Mouse (Mus musculus): ENCODE data around the gene Fam181a.

Fam181a gene

DNA sequence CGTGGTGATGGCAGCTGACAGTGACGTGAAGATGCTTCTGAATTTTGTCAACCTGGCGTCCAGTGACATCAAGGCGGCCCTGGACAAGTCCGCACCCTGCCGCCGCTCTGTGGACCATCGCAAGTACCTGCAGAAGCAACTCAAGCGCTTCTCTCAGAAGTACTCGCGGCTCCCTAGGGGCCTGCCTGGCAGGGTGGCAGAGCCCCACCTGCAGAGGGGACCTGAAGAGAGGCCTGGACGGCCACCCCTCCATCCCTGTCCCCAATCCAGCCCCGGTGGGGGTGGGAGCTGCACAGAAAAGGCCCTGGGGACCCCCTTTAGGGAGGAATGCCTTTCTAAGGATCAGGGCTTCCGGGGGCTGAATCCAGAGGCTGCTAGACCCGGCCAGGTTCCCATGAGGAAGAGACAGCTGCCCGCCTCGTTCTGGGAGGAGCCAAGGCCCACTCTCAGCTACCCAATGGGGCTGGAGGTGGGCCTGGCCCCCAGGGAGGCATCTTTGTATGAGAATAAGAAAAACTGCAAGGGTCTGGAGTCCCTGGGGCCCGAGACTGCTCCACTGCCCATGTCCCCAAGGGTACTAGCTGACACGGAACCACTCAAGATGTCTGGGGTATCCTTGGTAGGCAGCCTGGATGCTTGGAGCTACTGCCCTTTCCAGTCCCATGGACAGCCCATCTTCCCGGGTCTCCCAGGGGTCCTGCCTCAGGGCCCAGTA lies 5.2 kb downstream of the Fam181a start:
- no peak for DNase-seq

DNA sequence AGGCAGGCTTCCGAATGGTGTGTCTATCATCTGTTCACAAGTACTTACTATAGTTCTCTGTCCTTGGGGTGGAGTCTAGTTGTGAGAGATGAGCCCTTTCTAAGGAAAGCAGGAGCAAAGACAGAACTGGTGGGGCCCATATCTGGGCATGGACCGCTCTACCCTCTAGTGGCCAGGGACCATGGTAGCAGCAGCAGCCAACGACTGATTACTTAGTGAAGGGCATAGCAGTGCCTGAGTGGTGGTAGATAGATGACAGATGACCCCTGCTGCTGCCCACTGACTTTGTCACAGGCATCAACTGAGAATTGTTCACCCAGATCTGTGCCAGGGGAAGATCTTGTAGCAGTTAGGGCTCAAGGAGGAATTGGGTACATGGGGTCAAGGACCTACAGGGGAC lies 12.0 kb downstream of the Fam181a start:
- DNase-seq: peak in 1 of 2 experiments; percentile 34

DNA sequence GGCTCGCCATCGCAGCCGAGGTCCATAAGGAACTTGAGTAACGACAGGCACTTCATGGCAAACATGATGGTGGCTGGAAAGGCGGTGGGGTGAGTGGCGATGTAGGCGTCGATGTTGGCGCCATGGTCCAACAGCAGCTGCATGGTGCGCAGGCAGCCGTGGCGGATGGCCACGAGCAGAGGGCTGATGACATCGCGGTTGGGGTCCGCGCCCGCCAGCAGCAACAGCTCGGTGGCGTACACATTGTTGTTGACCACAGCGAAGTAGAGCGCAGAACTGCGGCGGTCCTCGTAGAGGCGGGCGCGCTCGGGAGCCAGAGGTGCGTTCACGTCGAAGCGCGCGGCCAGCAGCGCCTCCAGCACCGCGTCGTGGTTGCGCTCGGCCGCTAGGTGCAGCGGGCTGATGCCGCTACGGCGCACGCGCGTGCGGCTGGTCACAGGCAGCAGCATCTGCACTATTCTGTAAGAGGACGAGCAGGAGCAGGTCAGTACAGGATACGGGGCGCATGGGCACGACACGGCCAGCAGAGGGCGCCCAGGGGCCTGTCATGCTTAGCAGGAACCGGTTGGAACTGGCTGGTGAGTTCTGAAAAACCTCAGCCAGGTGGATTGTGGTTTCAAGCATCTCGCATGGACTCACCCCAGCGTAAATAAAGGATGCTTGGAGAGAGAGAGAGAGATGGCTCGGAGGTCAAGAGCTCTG lies 14.5 kb downstream of the Fam181a start:
- DNase-seq: peak; percentile 92

GRCm38 (mm10) chr12:103326569-103326968 lies 15.8 kb downstream of the Fam181a start:
- DNase-seq: no peak

GRCm38 (mm10) chr12:103327107-103327506 lies 16.3 kb downstream of the Fam181a start:
- DNase-seq: peak in 1 of 2 experiments; percentile 40

DNA sequence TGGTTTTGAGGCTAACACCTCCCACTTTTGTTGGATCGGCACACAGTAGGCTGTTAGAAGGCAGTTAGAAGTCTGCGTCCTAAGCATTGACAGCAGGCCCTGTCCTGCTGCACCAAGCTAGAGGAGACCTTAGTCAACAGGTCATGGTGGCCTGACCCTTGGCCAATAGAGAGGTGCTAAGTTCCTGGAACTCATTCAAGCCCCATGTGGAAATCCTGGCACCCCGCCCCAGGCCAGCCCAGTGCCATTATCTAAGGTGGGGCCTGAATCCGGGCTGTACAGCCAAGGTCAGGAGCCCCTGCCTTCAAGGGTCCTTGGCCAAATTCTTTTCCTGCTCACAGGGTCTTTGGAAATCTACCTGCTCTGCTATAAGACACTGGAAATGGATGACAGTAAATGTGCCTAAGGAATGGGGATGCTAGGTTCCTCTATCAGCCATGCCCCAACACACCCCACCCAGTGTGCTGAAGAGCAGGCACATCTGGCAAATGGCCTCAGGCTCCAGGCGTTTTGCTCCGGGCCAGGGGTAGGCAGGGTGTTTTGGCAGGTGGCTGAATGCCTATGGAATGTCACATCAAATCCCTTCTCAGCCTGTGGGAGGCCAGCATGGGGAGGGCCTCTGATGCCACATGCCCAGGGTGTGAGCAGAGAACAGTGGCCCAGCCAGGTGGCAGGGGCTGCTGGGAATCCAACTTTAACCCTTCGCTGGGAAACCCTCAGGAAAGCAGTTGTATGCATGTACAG lies 17.8 kb downstream of the Fam181a start:
- DNase-seq: peak; percentile 67 to 78

DNA sequence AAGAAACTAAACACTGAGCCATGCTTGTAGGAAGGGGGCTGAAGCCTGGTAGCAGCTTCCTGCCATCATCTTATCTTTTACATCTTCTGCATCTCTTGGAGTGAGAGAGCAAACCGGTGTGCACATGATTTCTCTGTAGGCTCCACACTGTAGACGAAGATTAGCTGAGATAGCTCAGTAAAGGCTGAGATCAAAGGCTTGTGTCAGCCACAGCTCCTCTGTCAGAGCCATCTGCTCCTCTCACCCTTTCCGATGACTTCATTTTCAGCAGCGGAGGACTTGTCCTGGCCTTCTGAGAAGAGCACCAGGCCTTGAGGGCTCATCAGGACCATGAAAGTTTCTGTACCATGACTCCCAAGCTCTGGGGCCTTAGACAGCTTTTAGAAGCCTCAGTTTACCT lies 20.7 kb downstream of the Fam181a start:
- DNase-seq: no peak

DNA sequence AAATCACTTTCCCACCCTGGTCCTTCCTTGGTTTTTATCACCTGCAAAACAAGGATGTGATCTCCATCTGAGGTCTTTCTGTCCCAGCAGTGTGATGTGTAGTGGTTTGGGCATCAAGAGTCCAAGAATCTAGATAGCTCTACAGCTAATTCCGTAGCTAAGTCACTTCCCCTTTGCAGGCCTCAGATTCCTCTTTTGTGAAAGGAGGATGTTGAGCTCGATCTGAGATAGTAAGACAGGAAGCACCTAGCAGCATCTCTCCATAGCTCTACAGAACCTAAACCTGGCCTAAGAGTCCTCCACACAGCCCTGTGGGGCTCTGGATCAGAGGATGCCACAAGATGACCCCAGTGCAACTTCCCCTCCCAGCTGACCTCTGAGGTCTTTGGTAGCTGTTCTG lies 22.1 kb downstream of the Fam181a start:
- DNase-seq: no peak

DNA sequence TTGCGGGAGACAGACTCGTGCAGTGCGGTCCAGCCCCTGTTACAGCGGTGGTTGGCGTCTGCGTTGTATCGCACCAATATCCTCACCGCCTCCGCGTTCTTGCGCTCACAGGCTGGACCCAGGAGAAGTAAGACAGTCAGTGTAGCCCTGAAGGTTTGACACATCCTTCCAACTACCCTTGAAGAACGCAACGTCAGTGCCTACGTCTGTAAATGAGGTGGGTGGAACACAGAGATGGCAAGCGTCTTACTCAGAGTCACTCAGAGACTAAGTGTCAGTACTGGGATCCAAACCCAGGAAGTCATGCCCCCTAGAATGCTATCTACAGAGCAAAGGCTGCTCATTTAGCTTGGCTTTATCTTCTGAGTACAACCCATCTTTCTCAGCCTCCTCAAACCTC lies 22.7 kb downstream of the Fam181a start:
- DNase-seq: no peak

DNA sequence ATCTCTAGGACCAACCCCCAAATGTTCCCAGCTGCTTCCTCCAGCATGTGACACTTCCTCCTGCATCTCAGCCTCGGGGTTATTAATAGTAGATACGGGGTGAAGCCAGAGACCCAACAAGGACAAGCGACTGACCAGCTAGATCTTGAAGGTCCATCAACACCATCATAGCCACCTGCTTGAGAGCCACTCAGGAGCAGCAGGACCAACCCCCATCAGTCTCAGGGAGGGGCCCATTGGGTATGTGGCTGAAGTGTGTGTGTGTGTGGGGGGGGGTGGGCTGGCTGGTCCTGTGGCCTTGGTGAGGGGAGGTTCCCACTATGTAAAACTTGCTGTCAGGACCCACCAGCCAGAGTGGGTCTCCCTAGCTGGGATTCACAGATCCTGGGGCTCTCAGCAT lies 26.0 kb downstream of the Fam181a start:
- no peak for DNase-seq

- DNase-seq: no peak
Observed at GRCm38 (mm10) chr12:103338162-103338798, 27.5 kb downstream of the Fam181a start.

GRCm38 (mm10) chr12:103341212-103341611 lies 30.4 kb downstream of the Fam181a start:
- DNase-seq: no peak

- peak in 1 of 2 experiments; percentile 46 for DNase-seq
Observed at GRCm38 (mm10) chr12:103343456-103343855, 32.7 kb downstream of the Fam181a start.

DNA sequence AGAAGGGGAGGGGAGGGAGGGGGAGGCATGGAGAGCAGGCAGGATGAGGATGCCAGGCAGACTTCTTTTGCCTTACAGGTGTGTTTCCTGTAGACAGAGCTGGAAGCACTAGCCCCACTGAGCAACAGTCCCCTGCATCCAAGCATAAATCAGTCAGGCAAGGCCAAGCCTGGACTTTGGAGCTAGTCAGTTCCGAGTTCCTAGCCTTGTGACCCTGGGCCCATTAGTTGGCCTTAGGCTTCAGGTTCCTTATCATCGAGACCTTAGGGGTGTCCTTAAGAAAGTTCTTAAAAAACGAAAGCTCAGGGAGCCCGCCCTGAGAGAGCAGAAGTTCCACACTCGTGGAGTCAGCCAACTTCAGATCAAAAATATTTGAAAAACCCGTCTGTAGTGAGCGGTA lies 34.2 kb downstream of the Fam181a start:
- peak in 1 of 2 experiments; percentile 14 for DNase-seq

- no peak for DNase-seq
Observed at GRCm38 (mm10) chr12:103346945-103347344, 36.2 kb downstream of the Fam181a start.

- DNase-seq: peak in 1 of 2 experiments; percentile 16
Observed at GRCm38 (mm10) chr12:103347406-103347805, 36.6 kb downstream of the Fam181a start.

DNA sequence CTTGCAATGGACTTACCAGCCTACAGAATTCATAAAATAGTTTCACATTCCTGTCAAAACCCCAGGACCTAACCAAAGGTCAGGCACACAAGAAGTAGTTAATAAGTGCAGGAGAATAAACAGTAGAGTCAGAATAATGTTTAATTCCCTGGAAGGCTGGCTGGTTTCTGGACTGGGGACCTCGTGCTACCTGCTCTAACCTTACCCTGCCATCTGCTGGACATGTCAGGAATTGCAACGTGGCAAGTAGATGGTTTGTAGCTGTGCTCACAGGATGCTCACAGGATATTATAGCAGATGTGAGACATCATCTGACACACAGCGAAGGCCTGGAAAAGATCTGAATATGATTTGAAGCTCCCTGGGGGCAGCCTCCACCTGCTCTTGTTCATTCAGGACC lies 37.7 kb downstream of the Fam181a start:
- peak; percentile 85 to 93 for DNase-seq

- DNase-seq: no peak
Observed at GRCm38 (mm10) chr12:103352735-103353134, 42.0 kb downstream of the Fam181a start.

- DNase-seq: peak; percentile 11 to 57
Observed at GRCm38 (mm10) chr12:103353538-103353937, 42.8 kb downstream of the Fam181a start.

DNA sequence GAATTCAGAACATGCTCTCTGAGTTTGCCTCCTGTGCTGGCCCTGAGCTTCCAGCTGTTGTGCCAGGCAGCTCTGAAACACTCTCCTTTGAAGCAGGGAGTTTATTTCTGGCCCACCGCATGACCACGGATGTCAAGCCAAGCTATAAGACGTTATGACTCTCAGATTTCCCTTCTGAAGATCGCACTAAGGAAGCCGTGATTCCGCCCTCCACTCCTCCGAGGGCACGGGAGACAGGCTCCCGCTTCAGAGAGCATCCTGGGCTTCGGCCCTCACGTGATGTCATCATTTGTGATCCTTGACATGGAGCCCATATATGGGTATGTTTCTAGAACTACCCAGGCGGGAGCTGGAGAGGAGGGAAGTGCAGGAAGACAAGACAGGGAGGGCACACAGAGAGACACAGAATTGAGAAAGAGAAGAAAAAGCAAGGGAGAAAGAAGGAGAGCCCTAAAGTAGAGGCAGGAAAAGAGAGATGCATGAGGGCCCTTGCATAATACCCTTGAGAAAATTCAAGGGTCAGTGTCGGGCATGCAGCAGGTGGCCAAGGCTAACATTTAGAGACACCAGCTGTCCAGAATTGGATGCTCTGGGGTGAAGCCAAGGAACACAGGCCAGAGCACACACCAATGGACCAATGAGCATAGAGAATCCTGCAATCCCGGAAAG lies 45.1 kb downstream of the Fam181a start, which contains the start of gene Asb2:
Gene Asb2 (minus strand): TSS at position 256 of the 669 bp plus-strand sequence.
- no peak for DNase-seq

DNA sequence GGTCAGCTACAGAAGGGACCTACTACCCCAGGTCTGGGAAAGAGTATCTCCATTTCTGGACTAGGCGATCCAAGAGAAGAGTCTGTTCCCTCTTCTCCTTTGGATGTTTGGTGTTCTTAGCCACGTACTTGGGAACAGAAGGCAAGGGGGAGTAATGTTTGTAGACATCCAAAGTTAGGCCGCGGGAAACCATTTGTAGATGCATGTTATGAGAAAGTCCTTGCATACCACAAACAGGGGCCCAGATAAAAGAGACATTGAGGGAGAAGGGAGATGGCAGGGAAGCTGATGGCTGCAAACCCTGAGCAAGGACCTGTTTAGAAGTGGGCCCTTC lies 45.6 kb downstream of the Fam181a start:
- no peak for DNase-seq

DNA sequence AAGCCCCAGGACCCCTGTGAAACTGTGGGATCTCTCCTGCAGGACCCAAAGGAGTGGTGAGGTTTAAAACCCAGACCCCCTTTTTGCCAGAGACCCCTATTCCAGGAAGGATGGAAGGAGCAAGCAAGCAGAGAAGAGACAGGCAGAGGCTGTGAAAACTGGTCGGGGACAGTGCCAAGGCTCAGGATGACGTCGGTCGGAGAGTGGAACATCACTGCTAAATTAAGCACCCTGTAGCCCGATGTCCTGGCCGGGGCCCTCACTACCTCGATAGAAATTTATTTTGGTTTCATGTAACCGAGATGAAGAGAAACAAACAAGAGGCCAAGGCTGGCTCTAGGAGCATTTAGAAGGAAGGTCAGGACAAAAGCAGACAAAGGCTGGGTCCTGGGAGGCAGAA lies 47.4 kb downstream of the Fam181a start:
- DNase-seq: no peak
